Mouse (Mus musculus) lung, adult 2 months (tissue): ENCODE data around the gene Rgma.

ENCODE experiments used
- CTCF ChIP-seq: fragments of 200-500 bp; IDR thresholded peaks from 2 replicates; pipeline ENCODE4 v1.5.1; 2011; ENCODE audit warnings: mild to moderate bottlenecking, low read length, control low read depth; ENCODE audit not compliant: insufficient read depth
- POLR2A ChIP-seq: fragments of 200-500 bp; IDR thresholded peaks from 2 replicates; pipeline ENCODE4 v1.6.1; 2011; ENCODE audit warnings: low read depth, mild to moderate bottlenecking, control low read depth, low read length, borderline replicate concordance; ENCODE audit errors: extremely low read depth

GRCm38 (mm10) chr7:73427794-73428193, 52.5 kb downstream of the Rgma start:
- TF ChIP-seq CTCF (no peak), POLR2A (no peak)
